Mouse (Mus musculus) cerebellum, adult 9-11 months (tissue): ENCODE measurements around the gene Rap1gds1.

Source experiments
- DNase-seq: peaks from one replicate; pipeline ENCODE4 v3.0.0; 2022

The Rap1gds1 gene

GRCm38 (mm10) chr3:138876418-138876817 is 198.6 kb downstream of the Rap1gds1 start:
- no peak for DNase-seq

GRCm38 (mm10) chr3:138875936-138876335 is 199.1 kb downstream of the Rap1gds1 start:
- no peak for DNase-seq
